Mouse (Mus musculus) WW6 (cell line): ENCODE data around the gene Tepsin.

Experiments used
- DNase-seq: peaks from one replicate; pipeline ENCODE4 v3.0.0-alpha.2; 2013; ENCODE audit warnings: low read depth, low spot score

Tepsin gene

GRCm38 (mm10) chr11:120064006-120064667 is 34.4 kb downstream of the Tepsin start:
- no peak for DNase-seq

GRCm38 (mm10) chr11:120063326-120063725 is 35.2 kb downstream of the Tepsin start:
- DNase-seq = no peak

- DNase-seq = no peak
Measured at GRCm38 (mm10) chr11:120060634-120061033, 37.9 kb downstream of the Tepsin start.

- no peak for DNase-seq
Measured at GRCm38 (mm10) chr11:120055953-120056732, 42.4 kb downstream of the Tepsin start.

- no peak for DNase-seq
Measured at GRCm38 (mm10) chr11:120053846-120054245, 44.7 kb downstream of the Tepsin start.

GRCm38 (mm10) chr11:120052274-120052673 is 46.3 kb downstream of the Tepsin start:
- DNase-seq = no peak

GRCm38 (mm10) chr11:120051124-120051811 is 47.3 kb downstream of the Tepsin start:
- DNase-seq = no peak

GRCm38 (mm10) chr11:120049067-120049466 is 49.5 kb downstream of the Tepsin start:
- no peak for DNase-seq

GRCm38 (mm10) chr11:120048252-120048556 is 50.3 kb downstream of the Tepsin start:
- no peak for DNase-seq

GRCm38 (mm10) chr11:120047531-120048251 is 50.8 kb downstream of the Tepsin start:
- no peak for DNase-seq

GRCm38 (mm10) chr11:120046553-120047191 is 51.9 kb downstream of the Tepsin start, which contains the start of gene Aatk:
Gene Aatk, minus strand, starts transcription at chr11:120047167.
- no peak for DNase-seq

- no peak for DNase-seq
Measured at GRCm38 (mm10) chr11:120045839-120046552, 52.5 kb downstream of the Tepsin start.

GRCm38 (mm10) chr11:120045341-120045740 is 53.2 kb downstream of the Tepsin start:
- DNase-seq = no peak

- DNase-seq = no peak
Measured at GRCm38 (mm10) chr11:120042141-120042838, 56.2 kb downstream of the Tepsin start.

- DNase-seq = no peak
Measured at GRCm38 (mm10) chr11:120041191-120042123, 57.1 kb downstream of the Tepsin start.
